Mouse (Mus musculus) ovary, postnatal 36 days (tissue): ENCODE measurements at regions not wholly inside any gene's neighbourhood (a gene's known extent, or its start where the extent isn't known, plus 50 kb on each side); places are given as distances from the start of the nearest gene placed in this dataset.
"Not testable (repeated sequence)": the region's sequence is repeated elsewhere in the genome, so short reads cannot be mapped to it uniquely, and the experiment has no call there.

Experiments
- DNase-seq: peaks from one replicate; pipeline ENCODE4 v3.0.0; 2022; ENCODE audit warnings: low spot score, mixed read lengths

DNA sequence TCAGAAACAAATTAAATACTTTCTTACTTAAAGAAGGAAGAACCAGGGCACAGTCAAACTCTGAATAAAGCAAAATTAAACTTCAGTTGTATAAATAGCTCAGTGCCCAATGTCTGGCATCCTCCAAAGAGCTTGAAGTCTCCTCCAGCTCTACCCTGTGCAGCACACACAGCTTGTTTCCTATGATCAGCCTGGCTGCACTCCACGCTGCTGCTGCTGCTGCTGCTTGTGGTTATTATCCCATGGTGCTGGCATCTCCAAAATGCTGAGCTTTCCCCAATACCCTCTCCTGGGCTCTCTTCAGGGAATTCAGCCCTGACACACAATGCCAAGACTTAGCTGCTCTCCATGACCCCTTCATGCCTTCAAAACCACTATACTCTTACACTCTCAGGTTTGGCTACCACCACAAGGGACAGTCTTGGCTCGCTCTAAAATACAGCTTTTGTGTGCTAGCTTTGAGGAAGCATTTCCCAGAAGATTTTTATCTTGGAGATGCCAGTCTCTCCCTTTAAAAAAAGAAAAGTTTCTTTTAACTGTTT is 121.0 kb downstream of the Rab10 start:
- DNase-seq, result not testable (repeated sequence)

GRCm38 (mm10) chr12:3188137-3188536 is 121.6 kb downstream of the Rab10 start:
- no peak for DNase-seq

DNA sequence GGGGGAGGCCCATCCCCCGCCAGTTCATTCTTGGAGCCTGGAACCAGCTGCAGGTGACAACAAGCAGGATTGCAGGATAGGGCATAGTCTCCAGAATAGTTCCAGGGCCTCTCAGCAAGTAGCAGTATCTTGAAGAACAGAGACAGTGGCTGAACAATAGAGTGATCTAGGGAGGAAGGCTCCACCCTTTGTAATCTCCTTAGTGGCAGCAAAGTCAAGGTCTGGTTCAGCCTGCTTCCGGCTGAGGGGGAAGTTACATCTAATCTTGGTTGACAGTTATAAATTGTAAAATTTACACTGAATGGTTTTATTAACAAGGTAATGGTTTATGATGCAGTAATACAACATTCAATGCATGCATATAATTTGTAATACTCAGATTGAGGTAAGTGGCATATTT is 136.4 kb downstream of the Rab10 start:
- no peak for DNase-seq

DNA sequence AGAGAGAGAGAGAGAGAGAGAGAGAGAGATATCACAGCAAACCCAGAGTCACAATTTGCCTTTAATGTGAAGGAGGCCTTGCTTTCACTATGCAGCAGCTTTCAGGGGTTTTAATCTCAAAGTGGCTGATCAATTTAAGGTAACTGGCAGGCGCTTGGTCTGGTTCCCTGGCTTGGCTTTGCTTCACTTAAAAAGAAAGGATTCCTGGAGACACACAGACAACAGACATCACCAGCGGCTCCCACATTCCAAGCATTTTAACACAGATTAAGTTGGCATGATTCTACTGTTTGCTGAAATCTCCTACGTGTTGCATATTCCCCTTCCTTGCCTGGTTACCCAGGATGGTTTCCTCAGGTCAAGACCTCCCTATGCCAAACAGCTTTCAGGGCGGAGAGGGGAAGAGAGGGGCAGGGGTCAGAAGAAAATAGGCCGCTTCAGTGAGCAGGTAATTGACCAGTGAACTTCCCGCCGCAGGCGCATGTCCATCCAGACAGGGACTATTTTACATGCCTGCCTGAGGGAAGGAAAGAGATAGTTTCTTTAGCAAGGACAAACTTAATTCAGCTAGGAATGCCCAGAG is 140.0 kb downstream of the Rab10 start:
- not testable (repeated sequence) for DNase-seq

- not testable (repeated sequence) for DNase-seq
Observed at GRCm38 (mm10) chr12:3161666-3162065, 148.1 kb downstream of the Rab10 start.

- DNase-seq, result not testable (repeated sequence)
Observed at GRCm38 (mm10) chr12:3158771-3159170, 151.0 kb downstream of the Rab10 start.

GRCm38 (mm10) chr12:3153705-3154104 is 156.1 kb downstream of the Rab10 start:
- DNase-seq, result not testable (repeated sequence)

- DNase-seq, result not testable (repeated sequence)
Observed at GRCm38 (mm10) chr12:3132553-3132952, 177.2 kb downstream of the Rab10 start.

GRCm38 (mm10) chr12:3131149-3131751 is 178.5 kb downstream of the Rab10 start:
- not testable (repeated sequence) for DNase-seq

DNA sequence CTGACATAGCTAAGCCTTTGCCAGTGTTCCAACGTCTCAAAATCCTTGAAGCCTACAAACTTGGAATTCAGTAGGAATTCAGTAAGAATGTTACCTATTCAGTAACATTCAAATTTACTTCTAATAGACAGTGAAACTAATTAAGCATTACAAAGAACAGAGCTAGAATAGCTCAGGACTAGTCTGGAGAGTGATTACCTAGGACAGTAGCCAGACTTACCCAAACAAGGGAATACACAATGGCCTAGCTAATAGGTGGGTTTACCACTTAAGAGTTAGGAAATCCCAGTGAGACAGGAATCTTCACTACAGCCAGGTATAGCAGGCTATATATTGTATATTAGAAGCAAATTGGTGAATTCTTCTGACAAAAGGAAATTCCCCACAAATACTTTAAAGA is 182.4 kb downstream of the Rab10 start:
- not testable (repeated sequence) for DNase-seq

GRCm38 (mm10) chr12:3124036-3124435 is 185.7 kb downstream of the Rab10 start:
- DNase-seq, result no peak

- DNase-seq, result not testable (repeated sequence)
Observed at GRCm38 (mm10) chr12:3110589-3110988, 199.2 kb downstream of the Rab10 start.

- not testable (repeated sequence) for DNase-seq
Observed at GRCm38 (mm10) chr12:3109671-3110070, 200.1 kb downstream of the Rab10 start.

DNA sequence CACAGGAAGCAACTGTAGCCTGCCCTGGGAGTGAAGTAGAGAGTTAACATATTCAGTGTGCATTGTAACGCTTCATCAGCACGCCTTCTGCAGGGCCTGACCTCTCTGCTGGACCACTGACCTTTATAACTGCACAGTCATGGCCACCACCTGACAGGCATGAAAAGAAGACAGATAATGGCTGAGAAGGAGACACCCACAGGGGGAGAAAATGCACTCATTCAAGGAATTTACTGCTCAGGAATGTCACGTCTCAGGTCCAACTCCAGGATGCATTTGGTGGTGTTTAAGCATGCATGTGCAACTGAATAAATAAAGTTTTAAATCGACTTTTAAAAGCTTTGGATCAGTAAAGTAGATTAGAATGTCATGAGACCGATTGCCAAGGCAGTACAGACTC is 207.8 kb downstream of the Rab10 start:
- DNase-seq, result not testable (repeated sequence)

DNA sequence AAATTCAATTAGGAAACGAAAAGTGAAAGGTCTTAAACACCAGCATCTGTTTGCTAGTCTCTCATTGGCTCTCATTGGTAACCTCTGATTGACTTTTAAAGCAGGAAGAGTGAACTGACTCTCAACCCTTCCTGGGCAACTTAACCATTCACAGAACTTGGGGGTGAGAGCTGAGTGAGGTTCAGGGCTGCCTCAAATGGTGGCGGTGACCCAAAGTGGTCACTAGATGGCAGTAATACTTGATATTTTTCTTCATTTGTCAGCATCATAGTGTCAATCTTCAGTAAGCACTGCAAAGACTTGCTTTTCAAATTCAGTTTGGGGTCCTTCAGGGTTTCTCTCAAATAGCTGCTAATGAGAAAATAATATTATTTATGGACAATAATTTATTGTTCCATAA is 211.6 kb downstream of the Rab10 start:
- peak; percentile 17 for DNase-seq

DNA sequence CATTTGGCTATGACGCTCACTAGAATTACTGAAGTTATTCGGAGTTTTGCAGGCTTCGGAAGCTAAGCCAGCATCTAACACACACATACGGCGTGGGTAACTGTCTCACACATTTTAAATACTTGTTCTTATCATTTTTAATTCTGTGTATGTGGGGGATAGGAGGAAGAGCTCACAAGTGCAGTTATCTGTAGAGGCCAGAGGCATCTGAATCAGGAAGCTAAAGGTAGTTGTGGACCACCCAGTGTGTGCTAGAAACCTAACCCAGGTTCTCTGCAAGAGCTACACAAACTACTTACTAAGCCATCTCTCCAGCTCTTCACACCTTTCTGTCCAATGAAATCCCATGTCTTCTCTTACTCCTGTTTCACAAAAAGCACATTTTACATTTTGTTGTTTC is 215.3 kb downstream of the Rab10 start:
- no peak for DNase-seq

DNA sequence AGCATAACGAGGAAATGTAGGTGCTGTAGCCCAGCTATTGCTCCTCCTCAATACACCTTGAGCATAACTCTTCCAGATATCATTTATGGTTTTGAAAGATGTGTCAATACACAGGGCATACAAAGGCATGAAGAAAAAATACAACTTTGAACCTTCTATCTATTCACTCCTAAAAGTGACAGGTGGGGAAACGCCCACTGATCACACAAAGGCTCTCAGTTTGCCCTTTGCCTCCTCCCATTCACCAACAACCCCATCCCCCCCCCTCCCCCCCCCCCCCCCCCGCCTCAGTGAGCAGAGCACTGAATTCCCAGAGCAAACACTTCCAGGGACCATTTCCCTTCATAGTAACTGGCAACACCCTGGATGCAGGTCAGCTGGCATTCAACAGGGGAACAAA is 216.8 kb downstream of the Rab10 start:
- DNase-seq, result not testable (repeated sequence)

GRCm38 (mm10) chr12:3049546-3049945 is 260.2 kb downstream of the Rab10 start:
- not testable (repeated sequence) for DNase-seq

- not testable (repeated sequence) for DNase-seq
Observed at GRCm38 (mm10) chr12:3018446-3018845, 291.3 kb downstream of the Rab10 start.

GRCm38 (mm10) chr12:3016777-3017176 is 293.0 kb downstream of the Rab10 start:
- not testable (repeated sequence) for DNase-seq
